Mouse (Mus musculus) lung, embryonic 14.5 days (tissue): ENCODE measurements around the gene Ms4a4d. TPM values are rescaled to one million over a fixed set of nuclear protein-coding genes. Genes with fewer than 3 reads are reported as not detected.

Source experiments
- ATAC-seq: fragments of 200-750 bp; cut with Nextera tagmentation; 2 replicates; pipeline ENCODE4 v1.8.0; 2017; ENCODE audit warnings: mild to moderate bottlenecking, moderate TSS enrichment, moderate library complexity; ENCODE audit not compliant: insufficient read depth
- DNase-seq: peaks from one replicate; pipeline ENCODE4 v3.0.0-alpha.2; 2015
- H3K27ac ChIP-seq: fragments of 300-500 bp; sonication (generic); 2 replicates; pipeline ENCODE4 v1.5.1; 2014; ENCODE audit warnings: low read depth, mild to moderate bottlenecking, moderate library complexity
- H3K27me3 ChIP-seq: fragments of 300-500 bp; sonication (generic); 2 replicates; pipeline ENCODE4 v1.6.1; 2014; ENCODE audit warnings: low read length, control low read depth; ENCODE audit not compliant: insufficient read depth
- H3K36me3 ChIP-seq: fragments of 300-500 bp; sonication (generic); 2 replicates; pipeline ENCODE4 v1.6.1; 2014; ENCODE audit warnings: control low read depth; ENCODE audit not compliant: insufficient read depth
- H3K4me1 ChIP-seq: fragments of 300-500 bp; sonication (generic); 2 replicates; pipeline ENCODE4 v1.6.1; 2014; ENCODE audit warnings: antibody characterized with exemption, control low read depth; ENCODE audit not compliant: insufficient read depth
- H3K4me2 ChIP-seq: fragments of 300-500 bp; sonication (generic); 2 replicates; pipeline ENCODE4 v1.6.1; 2014; ENCODE audit warnings: mild to moderate bottlenecking
- H3K4me3 ChIP-seq: fragments of 300-500 bp; sonication (generic); 2 replicates; pipeline ENCODE4 v1.5.1; 2014; ENCODE audit warnings: low read depth, low read length
- H3K9ac ChIP-seq: fragments of 300-500 bp; sonication (generic); 2 replicates; pipeline ENCODE4 v1.6.1; 2014
- H3K9me3 ChIP-seq: fragments of 300-500 bp; sonication (generic); 2 replicates; pipeline ENCODE4 v1.6.1; 2016; ENCODE audit warnings: low read depth, low read length, control low read depth
- CTCF ChIP-seq: IDR thresholded peaks from 2 replicates; pipeline ENCODE4 v1.5.1; 2016; ENCODE audit warnings: antibody characterized with exemption, low read depth
- WGBS: fragments of 180-500 bp; shearing (Covaris S2); extraction: QIAGEN DNeasy Blood & Tissue Kit; methylation state at CpG from one replicate; pipeline ENCODE4 v1.1.7; 2014; 5-methylcytosine and 5-hydroxymethylcytosine counted together
- polyA plus RNA-seq: library from polyadenylated mRNA; unstranded; fragments of >200 nt; fragmentation: Nextera tagmentation; extraction: Ambion mirVana; gene quantifications from 2 replicates; pipeline ENCODE4 v1.2.1, GENCODE M21; 2014

Ms4a4d gene
- polyA plus RNA-seq, 1 experiment from 2014 or later: 1.1 TPM

DNA sequence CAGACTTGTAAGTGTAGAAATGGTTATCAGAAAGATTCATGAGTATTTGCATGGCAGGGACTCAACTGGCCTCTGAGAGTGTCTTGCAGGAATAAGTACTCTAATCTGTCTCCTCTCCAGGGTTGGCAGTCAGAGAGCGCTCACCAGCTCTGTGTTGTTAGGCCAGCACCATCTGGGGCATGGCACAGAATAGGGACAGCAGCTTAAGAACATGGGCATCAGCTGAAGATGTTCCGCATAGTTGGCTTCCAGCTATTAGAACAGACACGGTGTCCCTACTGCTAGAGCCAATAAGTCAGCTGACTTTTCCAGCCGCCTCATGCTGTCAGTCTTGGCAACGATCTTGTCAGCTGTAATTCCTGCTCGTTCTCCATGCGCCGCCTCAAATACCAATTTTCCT, 38.4 kb downstream of the Ms4a4d start:
- Histone ChIP-seq H3K4me1 (no peaks in the 10 kb centered on the region), H3K4me2 (no peak overlapping the region), H3K36me3 (no peaks in the 10 kb centered on the region), H3K9me3 (no peaks in the 10 kb centered on the region), H3K4me3 (no peak overlapping the region), H3K9ac (no peak overlapping the region), H3K27ac (no peak overlapping the region), H3K27me3 (no peaks in the 10 kb centered on the region)
- 82% methylated on average over 8 of the region's 8 CpGs for WGBS
- TF ChIP-seq CTCF: no peak
- no peak for ATAC-seq
- no peak for DNase-seq

DNA sequence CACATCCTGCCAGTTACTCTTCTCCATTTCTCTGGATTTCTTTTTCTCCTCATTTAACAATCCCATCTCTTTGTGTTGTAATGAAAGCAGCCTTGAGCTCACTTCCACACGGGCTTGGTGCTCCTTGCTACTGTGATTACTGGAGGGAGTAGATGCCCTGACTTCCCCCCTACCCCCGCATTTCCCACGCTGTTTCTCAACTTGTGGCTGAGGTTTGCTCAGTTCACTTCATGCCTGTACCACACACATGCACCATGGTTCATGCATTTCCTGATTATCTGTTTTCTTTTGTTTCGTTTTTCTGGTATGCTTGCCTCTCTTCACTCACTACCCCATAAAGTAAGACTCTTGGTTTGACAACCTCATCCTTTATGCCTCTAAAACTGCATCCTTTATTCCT, 52.6 kb downstream of the Ms4a4d start:
- Histone ChIP-seq H3K4me2 (no peak overlapping the region), H3K27me3 (no peaks in the 10 kb centered on the region), H3K36me3 (no peaks in the 10 kb centered on the region), H3K4me3 (no peak overlapping the region), H3K4me1 (no peaks in the 10 kb centered on the region), H3K9me3 (no peaks in the 10 kb centered on the region), H3K9ac (no peak overlapping the region), H3K27ac (no peak overlapping the region)
- ATAC-seq (no peak), DNase-seq (no peak)
- no peak for TF ChIP-seq CTCF
- WGBS: 61% methylated on average over 4 of the region's 4 CpGs

DNA sequence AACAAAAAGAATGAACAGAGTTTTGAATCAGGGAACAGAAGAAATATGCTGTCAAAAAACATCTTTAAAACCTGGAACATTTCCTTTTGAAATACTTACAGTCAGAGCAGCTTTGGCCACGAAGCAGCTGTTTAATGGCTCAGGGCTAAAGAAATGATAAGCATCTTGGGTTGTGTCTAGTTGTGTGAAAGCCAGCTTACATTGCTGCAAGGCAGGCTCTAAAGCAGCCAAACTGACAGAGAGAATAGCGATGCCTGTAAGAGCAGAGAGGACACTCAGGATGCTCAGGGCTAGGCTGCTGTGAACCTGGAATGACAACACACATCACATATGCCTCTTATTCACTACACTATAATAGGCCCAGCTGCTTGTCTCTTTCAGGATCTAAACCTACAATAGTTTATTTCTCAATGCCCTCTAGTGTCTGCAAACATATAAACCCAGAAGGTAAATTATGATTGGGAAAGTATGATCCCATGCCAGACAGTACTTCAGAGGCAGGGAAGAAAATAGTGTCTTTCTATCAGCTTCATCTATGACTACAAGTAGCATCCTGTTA, 53.4 kb downstream of the Ms4a4d start:
- H3K4me2 ChIP-seq: no peak overlapping the region
- 62% methylated on average over 2 of the region's 2 CpGs for WGBS
- H3K9ac ChIP-seq: no peak overlapping the region
- no peaks in the 10 kb centered on the region for H3K36me3 ChIP-seq
- no peaks in the 10 kb centered on the region for H3K4me1 ChIP-seq
- H3K27me3 ChIP-seq: no peaks in the 10 kb centered on the region
- H3K4me3 ChIP-seq: no peak overlapping the region
- DNase-seq: no peak
- no peak for TF ChIP-seq CTCF
- no peaks in the 10 kb centered on the region for H3K9me3 ChIP-seq
- no peak for ATAC-seq
- no peak overlapping the region for H3K27ac ChIP-seq

DNA sequence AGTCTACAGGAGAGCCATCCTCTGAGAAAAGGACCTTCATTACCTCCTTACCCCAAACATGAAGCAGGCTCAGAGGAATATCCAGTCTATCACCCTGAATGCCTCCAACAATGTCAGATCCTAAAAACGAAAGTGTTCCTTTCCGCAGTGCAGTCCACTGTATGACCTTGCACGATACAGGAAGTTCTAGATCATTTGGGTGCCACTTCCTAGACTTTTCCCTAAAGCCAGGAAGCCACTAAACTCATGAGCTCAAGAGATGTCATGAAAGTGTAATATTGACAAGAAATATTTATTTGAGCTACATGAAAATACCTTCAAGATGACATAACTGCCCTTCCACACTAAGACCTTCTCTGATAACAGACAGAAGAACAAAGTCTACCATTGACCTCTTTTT, 64.7 kb downstream of the Ms4a4d start:
- no peak for TF ChIP-seq CTCF
- Histone ChIP-seq H3K4me1 (no peaks in the 10 kb centered on the region), H3K4me3 (no peak overlapping the region), H3K27ac (no peak overlapping the region), H3K36me3 (no peaks in the 10 kb centered on the region), H3K9me3 (no peaks in the 10 kb centered on the region), H3K9ac (no peak overlapping the region), H3K4me2 (no peak overlapping the region), H3K27me3 (no peaks in the 10 kb centered on the region)
- ATAC-seq: no peak
- 86% methylated on average over 3 of the region's 3 CpGs for WGBS
- no peak for DNase-seq

DNA sequence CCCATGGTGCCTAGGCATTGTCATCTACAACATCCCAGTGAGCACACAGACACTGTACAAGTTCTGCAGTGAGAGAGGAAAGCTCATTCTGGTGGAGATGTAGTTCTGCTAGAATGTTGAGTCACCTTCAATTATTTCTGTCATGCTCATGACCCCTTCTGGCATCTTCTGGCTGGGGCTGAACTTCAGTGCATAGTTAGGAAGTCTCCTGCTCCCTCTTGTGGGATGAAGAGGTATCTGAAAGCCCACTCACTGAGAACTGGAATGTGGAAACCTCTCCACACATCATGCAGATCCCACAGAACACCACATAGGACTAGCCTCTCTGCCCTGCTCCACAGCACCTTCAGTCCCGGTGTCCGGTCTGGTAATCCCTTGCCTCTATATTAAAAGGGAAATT, 65.4 kb downstream of the Ms4a4d start:
- no peak overlapping the region for H3K9ac ChIP-seq
- DNase-seq: peak; percentile 63
- no peak for ATAC-seq
- no peaks in the 10 kb centered on the region for H3K4me1 ChIP-seq
- 82% methylated on average over 2 of the region's 2 CpGs for WGBS
- H3K27ac ChIP-seq: no peak overlapping the region
- no peaks in the 10 kb centered on the region for H3K27me3 ChIP-seq
- no peak overlapping the region for H3K4me3 ChIP-seq
- no peaks in the 10 kb centered on the region for H3K9me3 ChIP-seq
- no peak overlapping the region for H3K4me2 ChIP-seq
- TF ChIP-seq CTCF: peak; percentile 73
- H3K36me3 ChIP-seq: no peaks in the 10 kb centered on the region

DNA sequence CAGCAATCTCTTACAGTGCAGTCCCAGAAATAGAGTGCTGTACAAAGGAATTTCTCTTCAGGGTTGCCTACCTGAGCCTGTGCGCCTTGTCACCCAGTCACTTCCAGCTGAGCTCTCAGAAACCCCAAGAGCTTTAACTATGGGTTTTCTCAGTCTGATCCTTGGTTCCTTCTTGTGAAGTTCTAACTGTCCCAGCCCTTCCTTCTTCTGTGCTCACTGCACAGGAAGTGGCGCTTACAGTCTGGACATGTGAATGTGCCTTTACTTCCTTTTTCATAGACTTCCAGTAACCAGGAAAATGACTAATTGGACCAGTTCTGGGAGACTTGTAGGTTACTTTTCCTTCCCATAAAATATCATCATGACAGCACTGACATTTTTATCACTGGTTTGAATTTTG, 68.0 kb downstream of the Ms4a4d start, which contains the start of gene Ms4a6d:
TSS of gene Ms4a6d (minus strand) at position 247 of the 400 bp plus-strand sequence.
- no peaks in the 10 kb centered on the region for H3K36me3 ChIP-seq
- ATAC-seq (no peak), DNase-seq (no peak)
- H3K4me2 ChIP-seq: no peak within 1 kb of the TSS
- no peak within 1 kb of the TSS for H3K4me3 ChIP-seq
- H3K27ac ChIP-seq: no peak within 1 kb of the TSS
- H3K27me3 ChIP-seq: no peaks in the 10 kb centered on the region
- WGBS: 85% methylated on average over 2 of the region's 2 CpGs
- H3K4me1 ChIP-seq: no peaks in the 10 kb centered on the region
- H3K9ac ChIP-seq: no peak within 1 kb of the TSS
- H3K9me3 ChIP-seq: no peaks in the 10 kb centered on the region
- TF ChIP-seq CTCF: no peak

Other genes with a start within 250 kb of the Ms4a4d start
- gene Ms4a14, start 222.3 kb upstream of the Ms4a4d start, polyA plus RNA-seq: 0.05 TPM in 1 of 2 replicates, not detected in the other
- 3.0 and 5.0 TPM in 2 replicates for gene Ms4a7, start 200.7 kb upstream of the Ms4a4d start, polyA plus RNA-seq
- 3.5 and 5.1 TPM in 2 replicates for gene Ms4a4a, start 161.3 kb upstream of the Ms4a4d start, polyA plus RNA-seq
- gene Ms4a4c, start 132.0 kb upstream of the Ms4a4d start, polyA plus RNA-seq: 0.63 and 1.5 TPM in 2 replicates
- gene Ms4a4b, start 93.2 kb upstream of the Ms4a4d start, polyA plus RNA-seq: 0.18 TPM in 1 of 2 replicates, not detected in the other
- 6.3 and 7.1 TPM in 2 replicates for gene Ms4a6c, start 67.4 kb upstream of the Ms4a4d start, polyA plus RNA-seq
- gene Gm8369, start 50.9 kb upstream of the Ms4a4d start, polyA plus RNA-seq: not detected in 2 replicates
- gene Ms4a6b, start 20.3 kb upstream of the Ms4a4d start, polyA plus RNA-seq: 5.2 and 6.1 TPM in 2 replicates
- 5.2 and 6.0 TPM in 2 replicates for gene Ms4a6d, start 68.0 kb downstream of the Ms4a4d start, polyA plus RNA-seq
- 0.12 TPM in 1 of 2 replicates, not detected in the other for gene Ms4a2, start 86.9 kb downstream of the Ms4a4d start, polyA plus RNA-seq
- not detected in 2 replicates for gene Ms4a3, start 104.0 kb downstream of the Ms4a4d start, polyA plus RNA-seq
- gene Oosp2, start 123.8 kb downstream of the Ms4a4d start, polyA plus RNA-seq: not detected in 2 replicates
- gene Oosp1, start 154.3 kb downstream of the Ms4a4d start, polyA plus RNA-seq: not detected in 2 replicates
- gene Oosp3, start 160.3 kb downstream of the Ms4a4d start, polyA plus RNA-seq: not detected in 2 replicates
- gene Gif, start 210.8 kb downstream of the Ms4a4d start, polyA plus RNA-seq: 0.28 and 0.46 TPM in 2 replicates
- gene Mrpl16, start 233.6 kb downstream of the Ms4a4d start, polyA plus RNA-seq: 51.0 and 56.9 TPM in 2 replicates